Mouse (Mus musculus) central nervous system, embryonic 18 days (tissue): ENCODE measurements around the gene Pdik1l. TPM values are rescaled to one million over a fixed set of nuclear protein-coding genes. Genes with fewer than 3 reads are reported as not detected.

Experiments used
- polyA plus RNA-seq: library from polyadenylated mRNA; depleted of rRNA; stranded (reverse); fragments of >200 nt; gene quantifications from 2 replicates; pipeline ENCODE4 v1.2.3, GENCODE M21; 2012; rRNA removed

Pdik1l gene
- 17.9 and 19.9 TPM in 2 replicates for polyA plus RNA-seq

GRCm38 (mm10) chr4:134287575-134288025, at the start of gene Pdik1l:
TSS of gene Pdik1l (minus strand) at chr4:134287895.

GRCm38 (mm10) chr4:134314876-134315275, 27.2 kb upstream of the Pdik1l start, which contains the start of gene Trim63:
TSS of gene Trim63 (plus strand) at chr4:134315120.

DNA sequence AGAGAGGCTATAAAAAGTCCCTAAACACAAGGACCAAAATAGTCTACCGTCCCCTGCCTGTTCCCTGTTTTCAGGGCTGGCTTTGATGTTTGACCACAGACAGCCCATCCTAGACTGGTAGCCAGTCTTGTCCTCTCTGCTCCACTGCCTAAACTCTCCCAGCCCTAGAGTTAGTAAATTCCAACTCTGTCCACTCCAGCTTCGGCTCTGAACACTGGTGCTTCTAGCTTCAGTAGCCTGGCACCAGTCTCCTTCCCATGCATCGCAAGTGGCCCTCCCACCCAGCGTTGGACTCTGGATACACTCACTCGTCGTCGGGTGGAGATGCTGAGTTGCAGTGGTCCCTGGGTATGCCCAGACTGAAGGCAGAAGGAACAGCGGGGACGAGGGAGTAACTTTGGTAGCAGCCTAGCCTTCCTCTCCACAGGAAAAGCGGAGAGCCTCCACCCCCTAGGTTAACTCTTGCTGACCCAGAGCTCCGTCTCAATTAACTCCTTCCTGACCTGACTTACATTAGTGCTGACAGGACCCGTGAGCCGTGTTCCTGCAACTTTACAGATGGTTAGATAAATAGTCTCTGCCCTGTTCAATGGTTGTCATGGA, 33.9 kb downstream of the Pdik1l start, which contains the start of gene Grrp1:
Gene Grrp1 (minus strand): TSS at position 385 of the 603 bp plus-strand sequence.

DNA sequence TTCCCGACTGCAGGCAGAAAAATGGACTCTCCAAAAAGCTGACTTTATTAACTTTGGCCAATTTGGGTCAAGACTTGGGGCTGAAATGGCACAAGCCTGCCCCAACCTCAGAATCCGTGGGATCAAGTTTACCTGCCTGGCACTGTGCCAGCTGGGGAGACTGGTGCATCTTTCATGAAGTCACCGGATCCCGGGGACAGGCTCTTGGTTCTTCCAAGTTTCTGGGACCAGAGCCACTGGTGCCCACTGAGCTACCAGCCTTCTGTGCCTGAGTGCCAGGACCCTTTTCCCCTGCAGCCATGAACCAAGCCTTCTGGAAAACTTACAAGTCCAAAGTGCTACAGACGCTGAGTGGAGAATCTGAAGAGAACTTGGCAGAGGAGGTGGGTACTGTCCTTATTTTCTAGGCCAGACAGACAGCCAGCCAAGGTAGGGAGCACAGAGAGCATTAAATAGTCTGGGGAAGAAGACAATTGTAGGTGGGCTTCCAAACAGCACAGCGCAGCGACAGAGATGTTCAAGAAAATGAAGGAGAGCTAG, 40.9 kb downstream of the Pdik1l start, which contains the start of gene Gm30191:
Gene Gm30191 (plus strand): TSS at position 217 of the 540 bp plus-strand sequence.

DNA sequence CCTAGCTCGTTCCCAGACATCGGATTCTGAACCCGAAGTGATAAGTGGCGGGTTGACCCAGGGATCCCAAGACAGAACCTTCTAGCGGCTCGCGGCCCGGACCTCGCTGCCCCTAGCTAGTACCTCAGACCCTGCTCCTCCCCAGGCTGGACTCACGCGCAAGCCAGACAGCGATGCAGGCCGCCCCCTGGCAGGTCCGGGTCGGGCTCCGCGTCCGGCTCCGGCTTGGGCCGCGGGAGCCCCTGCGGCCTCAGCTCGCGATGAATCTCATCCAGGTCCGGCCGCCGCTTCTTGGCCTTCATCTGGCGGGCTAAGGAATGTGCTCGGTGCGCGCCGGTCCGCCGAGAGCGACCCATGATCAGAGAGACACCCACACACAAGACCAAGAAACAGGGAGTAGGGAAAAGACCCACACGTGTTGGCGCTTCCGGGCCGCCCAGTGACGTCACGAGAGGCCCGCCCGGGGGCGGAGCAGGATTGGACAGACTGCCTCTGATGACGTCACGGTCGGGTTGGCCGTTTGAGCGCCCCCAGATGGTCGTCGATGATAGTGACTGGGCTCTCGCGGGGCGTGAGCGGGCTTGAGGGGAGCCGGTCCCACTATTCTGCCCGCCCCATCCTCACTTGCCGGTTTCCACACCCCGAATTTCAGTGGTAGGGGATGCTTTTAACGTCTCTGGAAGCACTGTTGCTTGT, 42.4 kb downstream of the Pdik1l start, which contains the start of gene Zfp593:
Gene Zfp593 (minus strand): TSS at position 445 of the 696 bp plus-strand sequence.

DNA sequence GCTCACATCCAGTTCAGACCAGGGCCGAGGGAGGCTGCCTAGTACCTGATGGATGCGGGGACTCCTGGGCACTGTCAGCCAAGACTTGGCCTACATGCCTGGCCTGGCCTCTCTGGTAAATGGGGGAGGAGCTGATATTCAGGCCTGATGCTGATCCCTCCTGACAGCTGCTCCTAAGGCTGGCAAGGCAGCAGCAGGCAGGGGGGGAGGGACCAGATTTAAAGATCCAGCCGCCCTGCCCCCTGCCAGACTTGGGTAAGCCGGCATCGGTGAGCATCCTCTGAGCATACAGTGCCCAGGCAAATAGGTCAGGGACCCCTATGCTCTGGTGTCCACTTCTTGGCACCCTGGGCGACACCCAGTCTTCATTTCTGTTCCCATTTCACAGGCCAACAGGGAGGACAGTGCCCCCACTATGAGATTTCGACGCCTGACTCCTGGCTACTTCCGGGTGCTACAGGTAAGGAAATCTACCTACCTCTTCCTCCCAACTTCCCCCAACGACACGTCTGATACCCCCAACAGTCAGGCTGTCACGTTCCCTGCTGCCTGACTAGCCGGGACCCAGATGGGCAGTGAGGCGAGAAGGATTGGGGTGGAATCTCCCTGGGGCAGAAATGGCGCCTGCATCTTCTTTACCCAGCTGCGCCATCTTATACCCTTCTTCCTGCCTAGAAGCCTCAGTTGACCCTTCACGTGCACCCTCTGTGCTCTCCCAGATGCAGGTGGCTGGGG, 44.0 kb downstream of the Pdik1l start, which contains the start of gene E130218I03Rik:
Gene E130218I03Rik (plus strand): TSS at position 147 of the 735 bp plus-strand sequence.

GRCm38 (mm10) chr4:134238279-134238651, 49.4 kb downstream of the Pdik1l start, which contains the start of gene Cnksr1:
TSS of gene Cnksr1 (minus strand) at chr4:134238399.

DNA sequence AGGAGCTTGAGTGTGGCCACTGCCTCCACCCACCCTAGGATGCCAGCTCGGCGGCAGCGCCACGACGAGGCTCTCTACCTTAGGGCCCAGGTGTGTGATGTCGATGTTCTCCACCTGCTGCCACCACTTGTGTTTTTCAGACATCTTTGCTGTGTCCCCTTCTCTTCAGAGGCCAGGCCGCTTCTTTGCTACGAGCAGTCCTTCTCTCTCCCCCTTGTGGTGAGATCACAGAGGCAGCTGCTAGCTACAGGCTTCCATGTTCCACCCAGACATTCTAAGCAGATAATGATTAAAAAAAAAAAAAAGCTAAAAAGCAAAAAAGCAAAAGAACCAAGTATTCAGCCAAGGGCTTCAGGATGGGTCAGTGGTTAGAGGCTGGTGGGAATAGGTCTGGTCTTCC, 60.5 kb downstream of the Pdik1l start, which contains the start of gene Catsper4:
Gene Catsper4 (minus strand): TSS at position 190 of the 400 bp plus-strand sequence.

Other genes with a start within 250 kb of the Pdik1l start
- gene Zfp683, start 234.1 kb downstream of the Pdik1l start, polyA plus RNA-seq, result not detected in 2 replicates
- 5.2 and 5.3 TPM in 2 replicates for gene Crybg2, start 227.1 kb downstream of the Pdik1l start, polyA plus RNA-seq
- 1.4 TPM in 2 replicates for gene Cd52, start 192.8 kb downstream of the Pdik1l start, polyA plus RNA-seq
- 25.0 and 26.3 TPM in 2 replicates for gene Ubxn11, start 185.3 kb downstream of the Pdik1l start, polyA plus RNA-seq
- 303 and 333 TPM in 2 replicates for gene Sh3bgrl3, start 159.1 kb downstream of the Pdik1l start, polyA plus RNA-seq
- 20.0 and 23.9 TPM in 2 replicates for gene Cep85, start 100.8 kb downstream of the Pdik1l start, polyA plus RNA-seq
- gene Gm7534, start 84.9 kb downstream of the Pdik1l start, polyA plus RNA-seq, result not detected in 2 replicates
- 0.09 and 0.14 TPM in 2 replicates for gene Catsper4, start 60.5 kb downstream of the Pdik1l start, polyA plus RNA-seq
- gene Cnksr1, start 49.5 kb downstream of the Pdik1l start, polyA plus RNA-seq, result 0.35 and 0.74 TPM in 2 replicates
- 0.11 TPM in 1 of 2 replicates, not detected in the other for gene E130218I03Rik, start 44.2 kb downstream of the Pdik1l start, polyA plus RNA-seq
- 14.1 and 14.4 TPM in 2 replicates for gene Zfp593, start 42.3 kb downstream of the Pdik1l start, polyA plus RNA-seq
- gene Gm30191, start 41.0 kb downstream of the Pdik1l start, polyA plus RNA-seq, result 0.14 and 0.25 TPM in 2 replicates
- gene Grrp1, start 33.8 kb downstream of the Pdik1l start, polyA plus RNA-seq, result 21.6 and 22.1 TPM in 2 replicates
- gene Trim63, start 27.2 kb upstream of the Pdik1l start, polyA plus RNA-seq, result 0.36 and 0.60 TPM in 2 replicates
- 0.05 and 0.69 TPM in 2 replicates for gene Slc30a2, start 55.3 kb upstream of the Pdik1l start, polyA plus RNA-seq
- 1.1 and 1.2 TPM in 2 replicates for gene Extl1, start 96.0 kb upstream of the Pdik1l start, polyA plus RNA-seq
- 15.4 and 16.4 TPM in 2 replicates for gene Pafah2, start 108.4 kb upstream of the Pdik1l start, polyA plus RNA-seq
- gene Stmn1, start 180.4 kb upstream of the Pdik1l start, polyA plus RNA-seq, result 2,052 and 2,688 TPM in 2 replicates
- gene Paqr7, start 208.8 kb upstream of the Pdik1l start, polyA plus RNA-seq, result 27.0 and 28.2 TPM in 2 replicates
- 1.6 and 2.1 TPM in 2 replicates for gene Aunip, start 223.1 kb upstream of the Pdik1l start, polyA plus RNA-seq
- gene Mtfr1l, start 247.5 kb upstream of the Pdik1l start, polyA plus RNA-seq, result 152 TPM in 2 replicates